Mouse (Mus musculus): ENCODE measurements at regions not wholly inside any gene's neighbourhood (a gene's known extent, or its start where the extent isn't known, plus 50 kb on each side); places are given as distances from the start of the nearest gene placed in this dataset.

- H3K27ac ChIP-seq (replicated peaks; ENCODE audit: low read depth, low read length), result no peak overlapping the region
- no peak overlapping the region for H3K9ac ChIP-seq (ENCODE audit: low read length)
- H3K4me1 ChIP-seq (ENCODE audit: control insufficient read depth, insufficient read depth, low read length), result peaks cover 24% of the 10 kb centered on the region
- WGBS, result 63% methylated on average over 11 of the region's 11 CpGs
- H3K36me3 ChIP-seq (ENCODE audit: control insufficient read depth, insufficient read depth, low read length), result no peaks in the 10 kb centered on the region
- H3K4me3 ChIP-seq (ENCODE audit: low read depth, low read length), result no peak overlapping the region
- no peaks in the 10 kb centered on the region for H3K27me3 ChIP-seq (ENCODE audit: control insufficient read depth, insufficient read depth, low read length)
- no peak for ATAC-seq (ENCODE audit: insufficient number of reproducible peaks, low FRiP score, low TSS enrichment, low read depth)
- DNase-seq (ENCODE audit: low spot score), result no peak
- no peaks in the 10 kb centered on the region for H3K9me3 ChIP-seq (ENCODE audit: control insufficient read depth, low read length)
- no peak overlapping the region for H3K4me2 ChIP-seq (ENCODE audit: low read depth, severe bottlenecking)
Observed at GRCm38 (mm10) chr6:51067332-51067731, 365.1 kb upstream of the Nfe2l3 start.

GRCm38 (mm10) chr6:51069945-51070344, 362.5 kb upstream of the Nfe2l3 start:
- H3K4me3 ChIP-seq (ENCODE audit: low read depth, low read length), result no peak overlapping the region
- no peak for ATAC-seq (ENCODE audit: insufficient number of reproducible peaks, low FRiP score, low TSS enrichment, low read depth)
- H3K27me3 ChIP-seq (ENCODE audit: control insufficient read depth, insufficient read depth, low read length), result no peaks in the 10 kb centered on the region
- H3K9me3 ChIP-seq (ENCODE audit: control insufficient read depth, low read length), result no peaks in the 10 kb centered on the region
- DNase-seq (ENCODE audit: low spot score), result no peak
- H3K27ac ChIP-seq (replicated peaks; ENCODE audit: low read depth, low read length), result peak overlapping the region; percentile 23; the same call in 1 of the 2 replicates
- WGBS, result 47% methylated on average over 5 of the region's 5 CpGs
- H3K9ac ChIP-seq (ENCODE audit: low read length), result no peak overlapping the region
- peaks cover 22% of the 10 kb centered on the region for H3K4me1 ChIP-seq (ENCODE audit: control insufficient read depth, insufficient read depth, low read length)
- no peaks in the 10 kb centered on the region for H3K36me3 ChIP-seq (ENCODE audit: control insufficient read depth, insufficient read depth, low read length)
- no peak overlapping the region for H3K4me2 ChIP-seq (ENCODE audit: low read depth, severe bottlenecking)

- no peak for ATAC-seq (ENCODE audit: insufficient number of reproducible peaks, low FRiP score, low TSS enrichment, low read depth)
- Histone ChIP-seq H3K36me3 (ENCODE audit: control insufficient read depth, insufficient read depth, low read length) (no peaks in the 10 kb centered on the region), H3K9ac (ENCODE audit: low read length) (no peak overlapping the region), H3K4me3 (ENCODE audit: low read depth, low read length) (no peak overlapping the region), H3K27ac (replicated peaks; ENCODE audit: low read depth, low read length) (no peak overlapping the region), H3K27me3 (ENCODE audit: control insufficient read depth, insufficient read depth, low read length) (no peaks in the 10 kb centered on the region), H3K9me3 (ENCODE audit: control insufficient read depth, low read length) (no peaks in the 10 kb centered on the region), H3K4me2 (ENCODE audit: low read depth, severe bottlenecking) (no peak overlapping the region), H3K4me1 (ENCODE audit: control insufficient read depth, insufficient read depth, low read length) (peaks cover 18% of the 10 kb centered on the region)
- no peak for DNase-seq (ENCODE audit: low spot score)
- 34% methylated on average over 9 of the region's 9 CpGs for WGBS
Observed at GRCm38 (mm10) chr6:51071243-51071642, 361.2 kb upstream of the Nfe2l3 start.

GRCm38 (mm10) chr6:51075026-51075425, 357.4 kb upstream of the Nfe2l3 start:
- H3K4me1 ChIP-seq (ENCODE audit: control insufficient read depth, insufficient read depth, low read length), result peaks cover 27% of the 10 kb centered on the region
- H3K9ac ChIP-seq (ENCODE audit: low read length), result no peak overlapping the region
- DNase-seq (ENCODE audit: low spot score) (no peak), ATAC-seq (ENCODE audit: insufficient number of reproducible peaks, low FRiP score, low TSS enrichment, low read depth) (no peak)
- H3K4me3 ChIP-seq (ENCODE audit: low read depth, low read length), result no peak overlapping the region
- no peaks in the 10 kb centered on the region for H3K9me3 ChIP-seq (ENCODE audit: control insufficient read depth, low read length)
- no peak overlapping the region for H3K27ac ChIP-seq (replicated peaks; ENCODE audit: low read depth, low read length)
- H3K4me2 ChIP-seq (ENCODE audit: low read depth, severe bottlenecking), result no peak overlapping the region
- H3K36me3 ChIP-seq (ENCODE audit: control insufficient read depth, insufficient read depth, low read length), result no peaks in the 10 kb centered on the region
- H3K27me3 ChIP-seq (ENCODE audit: control insufficient read depth, insufficient read depth, low read length), result no peaks in the 10 kb centered on the region
- WGBS, result 84% methylated on average over 8 of the region's 8 CpGs

GRCm38 (mm10) chr6:51076861-51077768, 355.4 kb upstream of the Nfe2l3 start:
- no peaks in the 10 kb centered on the region for H3K9me3 ChIP-seq (ENCODE audit: control insufficient read depth, low read length)
- H3K4me2 ChIP-seq (ENCODE audit: low read depth, severe bottlenecking), result no peak overlapping the region
- DNase-seq (ENCODE audit: low spot score) (peak; percentile 58), ATAC-seq (ENCODE audit: insufficient number of reproducible peaks, low FRiP score, low TSS enrichment, low read depth) (peak; percentile 75)
- H3K9ac ChIP-seq (ENCODE audit: low read length), result no peak overlapping the region
- H3K36me3 ChIP-seq (ENCODE audit: control insufficient read depth, insufficient read depth, low read length), result no peaks in the 10 kb centered on the region
- peaks cover 21% of the 10 kb centered on the region for H3K4me1 ChIP-seq (ENCODE audit: control insufficient read depth, insufficient read depth, low read length)
- no peaks in the 10 kb centered on the region for H3K27me3 ChIP-seq (ENCODE audit: control insufficient read depth, insufficient read depth, low read length)
- no peak overlapping the region for H3K4me3 ChIP-seq (ENCODE audit: low read depth, low read length)
- peak overlapping the region; percentile 75 for H3K27ac ChIP-seq (replicated peaks; ENCODE audit: low read depth, low read length)
- WGBS, result 74% methylated on average over 21 of the region's 21 CpGs

GRCm38 (mm10) chr6:51077769-51078096, 354.7 kb upstream of the Nfe2l3 start:
- H3K4me1 ChIP-seq (ENCODE audit: control insufficient read depth, insufficient read depth, low read length), result peaks cover 21% of the 10 kb centered on the region
- DNase-seq (ENCODE audit: low spot score) (no peak), ATAC-seq (ENCODE audit: insufficient number of reproducible peaks, low FRiP score, low TSS enrichment, low read depth) (no peak)
- no peak overlapping the region for H3K4me3 ChIP-seq (ENCODE audit: low read depth, low read length)
- WGBS, result 69% methylated on average over 6 of the region's 6 CpGs
- no peak overlapping the region for H3K4me2 ChIP-seq (ENCODE audit: low read depth, severe bottlenecking)
- H3K27ac ChIP-seq (replicated peaks; ENCODE audit: low read depth, low read length), result peak overlapping the region; percentile 68
- H3K36me3 ChIP-seq (ENCODE audit: control insufficient read depth, insufficient read depth, low read length), result no peaks in the 10 kb centered on the region
- H3K9me3 ChIP-seq (ENCODE audit: control insufficient read depth, low read length), result no peaks in the 10 kb centered on the region
- no peaks in the 10 kb centered on the region for H3K27me3 ChIP-seq (ENCODE audit: control insufficient read depth, insufficient read depth, low read length)
- no peak overlapping the region for H3K9ac ChIP-seq (ENCODE audit: low read length)

GRCm38 (mm10) chr6:51078353-51078966, 354.0 kb upstream of the Nfe2l3 start:
- Histone ChIP-seq H3K9ac (ENCODE audit: low read length) (no peak overlapping the region), H3K4me3 (ENCODE audit: low read depth, low read length) (no peak overlapping the region), H3K27me3 (ENCODE audit: control insufficient read depth, insufficient read depth, low read length) (no peaks in the 10 kb centered on the region), H3K4me1 (ENCODE audit: control insufficient read depth, insufficient read depth, low read length) (peaks cover 23% of the 10 kb centered on the region), H3K36me3 (ENCODE audit: control insufficient read depth, insufficient read depth, low read length) (no peaks in the 10 kb centered on the region), H3K27ac (replicated peaks; ENCODE audit: low read depth, low read length) (no peak overlapping the region), H3K9me3 (ENCODE audit: control insufficient read depth, low read length) (no peaks in the 10 kb centered on the region), H3K4me2 (ENCODE audit: low read depth, severe bottlenecking) (no peak overlapping the region)
- WGBS, result 64% methylated on average over 11 of the region's 11 CpGs
- DNase-seq (ENCODE audit: low spot score) (no peak), ATAC-seq (ENCODE audit: insufficient number of reproducible peaks, low FRiP score, low TSS enrichment, low read depth) (no peak)

- H3K36me3 ChIP-seq (ENCODE audit: control insufficient read depth, insufficient read depth, low read length), result no peaks in the 10 kb centered on the region
- ATAC-seq (ENCODE audit: insufficient number of reproducible peaks, low FRiP score, low TSS enrichment, low read depth), result no peak
- H3K4me3 ChIP-seq (ENCODE audit: low read depth, low read length), result no peak overlapping the region
- H3K4me1 ChIP-seq (ENCODE audit: control insufficient read depth, insufficient read depth, low read length), result peaks cover 23% of the 10 kb centered on the region
- no peak overlapping the region for H3K4me2 ChIP-seq (ENCODE audit: low read depth, severe bottlenecking)
- DNase-seq (ENCODE audit: low spot score), result no peak
- H3K27me3 ChIP-seq (ENCODE audit: control insufficient read depth, insufficient read depth, low read length), result no peaks in the 10 kb centered on the region
- WGBS, result 92% methylated on average over 5 of the region's 5 CpGs
- no peak overlapping the region for H3K9ac ChIP-seq (ENCODE audit: low read length)
- no peaks in the 10 kb centered on the region for H3K9me3 ChIP-seq (ENCODE audit: control insufficient read depth, low read length)
- no peak overlapping the region for H3K27ac ChIP-seq (replicated peaks; ENCODE audit: low read depth, low read length)
Observed at GRCm38 (mm10) chr6:51078967-51079355, 353.5 kb upstream of the Nfe2l3 start.
